Mouse (Mus musculus) E14TG2a.4 (cell line): ENCODE measurements around the gene Arpc3.
A peak's percentile ranks its signal among the peaks of the same experiment; 100 is the strongest.

Experiments
- CTCF ChIP-seq: conservative IDR thresholded peaks from 2 replicates; pipeline ENCODE4 v1.5.1; 2014; ENCODE audit warnings: low read length
- NANOG ChIP-seq: IDR thresholded peaks from 2 replicates; pipeline ENCODE4 v1.6.1; 2014; ENCODE audit warnings: borderline replicate concordance, low read length, mixed read lengths
- POU5F1 ChIP-seq: IDR thresholded peaks from 2 replicates; pipeline ENCODE4 v1.6.1; 2014; ENCODE audit warnings: low read length, borderline replicate concordance

DNA sequence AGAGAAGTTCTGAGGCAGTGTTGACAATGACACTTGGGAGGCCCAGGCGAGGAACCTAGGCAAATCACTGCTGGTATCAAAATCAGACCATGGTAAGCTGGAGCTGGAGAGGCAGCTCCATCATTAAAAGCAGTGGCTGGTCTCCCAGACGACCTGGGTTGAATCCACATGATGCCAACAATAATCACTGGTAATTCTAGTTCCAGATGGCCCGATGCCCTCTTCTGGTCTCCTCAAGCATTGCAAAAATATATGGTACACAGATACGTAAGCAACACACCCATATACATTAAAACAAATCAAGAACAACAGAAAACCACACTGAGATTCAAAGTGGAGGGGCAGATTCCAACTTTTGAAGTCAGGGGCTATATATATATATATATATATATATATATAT lies 45.9 kb upstream of the Arpc3 start:
- 0 out of 2 replicates have a peak, but pooled peaks have one; percentile 7 for TF ChIP-seq CTCF
- TF ChIP-seq POU5F1 = no peak
- TF ChIP-seq NANOG = no peak
